Mouse (Mus musculus) lung, embryonic 15.5 days (tissue): ENCODE data around the gene Rab30. TPM values are rescaled to one million over a fixed set of nuclear protein-coding genes. Genes with fewer than 3 reads are reported as not detected.

ENCODE experiments used
- ATAC-seq: fragments of 200-750 bp; cut with Nextera tagmentation; 2 replicates; pipeline ENCODE4 v1.8.0; 2017; ENCODE audit warnings: moderate number of reproducible peaks, borderline replicate concordance; ENCODE audit not compliant: low FRiP score, low TSS enrichment; ENCODE audit errors: extremely low read depth
- H3K27ac ChIP-seq: fragments of 300-500 bp; sonication (generic); 2 replicates; pipeline ENCODE4 v1.5.1; 2015; ENCODE audit warnings: moderate library complexity, mild to moderate bottlenecking, inconsistent platforms
- H3K27me3 ChIP-seq: fragments of 300-500 bp; sonication (generic); 2 replicates; pipeline ENCODE4 v1.6.1; 2015; ENCODE audit warnings: inconsistent platforms
- H3K36me3 ChIP-seq: fragments of 300-500 bp; sonication (generic); 2 replicates; pipeline ENCODE4 v1.6.1; 2015; ENCODE audit warnings: inconsistent platforms
- H3K4me1 ChIP-seq: fragments of 300-500 bp; sonication (generic); 2 replicates; pipeline ENCODE4 v1.6.1; 2015; ENCODE audit warnings: inconsistent platforms
- H3K4me2 ChIP-seq: fragments of 300-500 bp; sonication (generic); 2 replicates; pipeline ENCODE4 v1.6.1; 2015; ENCODE audit warnings: inconsistent platforms, mild to moderate bottlenecking, moderate library complexity
- H3K4me3 ChIP-seq: fragments of 300-500 bp; sonication (generic); 2 replicates; pipeline ENCODE4 v1.5.1; 2015; ENCODE audit warnings: mild to moderate bottlenecking, inconsistent platforms
- H3K9ac ChIP-seq: fragments of 300-500 bp; sonication (generic); 2 replicates; pipeline ENCODE4 v1.6.1; 2015; ENCODE audit warnings: inconsistent platforms
- H3K9me3 ChIP-seq: fragments of 300-500 bp; sonication (generic); 2 replicates; pipeline ENCODE4 v1.6.1; 2016; ENCODE audit warnings: inconsistent platforms
- WGBS: fragments of 180-500 bp; shearing (Covaris S2); methylation state at CpG from one replicate; pipeline ENCODE4 v1.1.7; 2015; 5-methylcytosine and 5-hydroxymethylcytosine counted together
- polyA plus RNA-seq: library from polyadenylated mRNA; unstranded; fragments of >200 nt; fragmentation: Nextera tagmentation; extraction: Ambion mirVana; gene quantifications from 2 replicates; pipeline ENCODE4 v1.2.1, GENCODE M21; 2015

Gene Rab30
- polyA plus RNA-seq, 1 experiment from 2014 or later = 5.0 TPM

GRCm38 (mm10) chr7:92777108-92777973 lies 35.9 kb downstream of the Rab30 start:
- Histone ChIP-seq H3K36me3 (no peaks in the 10 kb centered on the region), H3K27ac (peak overlapping the region; percentile 49), H3K4me1 (0 out of 2 replicates have a peak, but pooled peaks cover 10% of the 10 kb centered on the region), H3K9me3 (no peaks in the 10 kb centered on the region), H3K4me3 (peak overlapping the region; percentile 6; the same call in 1 of the 2 replicates), H3K9ac (no peak overlapping the region), H3K4me2 (peak overlapping the region; percentile 43), H3K27me3 (no peaks in the 10 kb centered on the region)
- WGBS = 26% methylated on average over 17 of the region's 17 CpGs
- peak; percentile 69; the same call in 1 of the 2 replicates for ATAC-seq

- Histone ChIP-seq H3K4me2 (no peak overlapping the region), H3K27ac (no peak overlapping the region), H3K27me3 (no peaks in the 10 kb centered on the region), H3K36me3 (no peaks in the 10 kb centered on the region), H3K9me3 (no peaks in the 10 kb centered on the region), H3K4me3 (no peak overlapping the region), H3K9ac (no peak overlapping the region), H3K4me1 (0 out of 2 replicates have a peak, but pooled peaks cover 10% of the 10 kb centered on the region)
- ATAC-seq = no peak
- 66% methylated on average over 2 of the region's 2 CpGs for WGBS
Measured at GRCm38 (mm10) chr7:92779058-92779457, 37.7 kb downstream of the Rab30 start.

GRCm38 (mm10) chr7:92781361-92781760 lies 40.0 kb downstream of the Rab30 start:
- WGBS = 78% methylated on average over 1 of the region's 1 CpGs
- H3K4me2 ChIP-seq = no peak overlapping the region
- H3K27ac ChIP-seq = no peak overlapping the region
- ATAC-seq = no peak
- no peak overlapping the region for H3K4me3 ChIP-seq
- no peaks in the 10 kb centered on the region for H3K36me3 ChIP-seq
- H3K9ac ChIP-seq = no peak overlapping the region
- no peaks in the 10 kb centered on the region for H3K27me3 ChIP-seq
- H3K9me3 ChIP-seq = no peaks in the 10 kb centered on the region
- H3K4me1 ChIP-seq = 0 out of 2 replicates have a peak, but pooled peaks cover 10% of the 10 kb centered on the region

GRCm38 (mm10) chr7:92781948-92782347 lies 40.5 kb downstream of the Rab30 start:
- H3K9ac ChIP-seq = no peak overlapping the region
- no peak overlapping the region for H3K4me3 ChIP-seq
- 74% methylated on average over 3 of the region's 3 CpGs for WGBS
- H3K27me3 ChIP-seq = no peaks in the 10 kb centered on the region
- no peaks in the 10 kb centered on the region for H3K36me3 ChIP-seq
- no peak overlapping the region for H3K27ac ChIP-seq
- H3K4me1 ChIP-seq = 0 out of 2 replicates have a peak, but pooled peaks cover 6% of the 10 kb centered on the region
- no peak for ATAC-seq
- H3K4me2 ChIP-seq = no peak overlapping the region
- H3K9me3 ChIP-seq = no peaks in the 10 kb centered on the region

- H3K36me3 ChIP-seq = no peaks in the 10 kb centered on the region
- H3K27ac ChIP-seq = no peak overlapping the region
- no peak overlapping the region for H3K4me2 ChIP-seq
- 72% methylated on average over 9 of the region's 9 CpGs for WGBS
- H3K9ac ChIP-seq = no peak overlapping the region
- H3K4me3 ChIP-seq = no peak overlapping the region
- H3K4me1 ChIP-seq = 0 out of 2 replicates have a peak, but pooled peaks cover 2% of the 10 kb centered on the region
- H3K27me3 ChIP-seq = no peaks in the 10 kb centered on the region
- H3K9me3 ChIP-seq = no peaks in the 10 kb centered on the region
- ATAC-seq = no peak
Measured at GRCm38 (mm10) chr7:92782511-92782910, 41.1 kb downstream of the Rab30 start.

- Histone ChIP-seq H3K27ac (no peak overlapping the region), H3K27me3 (no peaks in the 10 kb centered on the region), H3K4me3 (no peak overlapping the region), H3K4me1 (no peaks in the 10 kb centered on the region), H3K36me3 (no peaks in the 10 kb centered on the region), H3K4me2 (no peak overlapping the region), H3K9me3 (no peaks in the 10 kb centered on the region), H3K9ac (no peak overlapping the region)
- no peak for ATAC-seq
- WGBS = 47% methylated on average over 12 of the region's 12 CpGs
Measured at GRCm38 (mm10) chr7:92783166-92783806, 41.9 kb downstream of the Rab30 start.

- Histone ChIP-seq H3K4me2 (no peak overlapping the region), H3K9ac (no peak overlapping the region), H3K4me1 (no peaks in the 10 kb centered on the region), H3K9me3 (no peaks in the 10 kb centered on the region), H3K27ac (no peak overlapping the region), H3K4me3 (no peak overlapping the region), H3K36me3 (no peaks in the 10 kb centered on the region), H3K27me3 (no peaks in the 10 kb centered on the region)
- ATAC-seq = no peak
- 74% methylated on average over 11 of the region's 11 CpGs for WGBS
Measured at GRCm38 (mm10) chr7:92783914-92784313, 42.5 kb downstream of the Rab30 start.

- no peaks in the 10 kb centered on the region for H3K4me1 ChIP-seq
Measured at GRCm38 (mm10) chr7:92795749-92796148, 54.3 kb downstream of the Rab30 start.

GRCm38 (mm10) chr7:92796813-92797212 lies 55.4 kb downstream of the Rab30 start:
- Histone ChIP-seq H3K4me1 (no peaks in the 10 kb centered on the region), H3K4me2 (no peak overlapping the region), H3K36me3 (no peaks in the 10 kb centered on the region), H3K4me3 (no peak overlapping the region), H3K9me3 (no peaks in the 10 kb centered on the region), H3K27ac (no peak overlapping the region), H3K9ac (no peak overlapping the region), H3K27me3 (no peaks in the 10 kb centered on the region)
- WGBS = 50% methylated on average over 8 of the region's 8 CpGs
- no peak for ATAC-seq

More at GRCm38 (mm10) chr7:92795749-92796148, 54.3 kb downstream of the Rab30 start:
- no peaks in the 10 kb centered on the region for H3K27me3 ChIP-seq
- WGBS = 75% methylated on average over 5 of the region's 5 CpGs
- no peaks in the 10 kb centered on the region for H3K36me3 ChIP-seq
- no peak overlapping the region for H3K9ac ChIP-seq
- no peak overlapping the region for H3K4me2 ChIP-seq
- H3K4me3 ChIP-seq = no peak overlapping the region
- H3K9me3 ChIP-seq = no peaks in the 10 kb centered on the region
- ATAC-seq = no peak
- H3K27ac ChIP-seq = no peak overlapping the region

GRCm38 (mm10) chr7:92799665-92800595 lies 58.5 kb downstream of the Rab30 start:
- Histone ChIP-seq H3K27ac (no peak overlapping the region), H3K9me3 (no peaks in the 10 kb centered on the region), H3K27me3 (no peaks in the 10 kb centered on the region), H3K36me3 (no peaks in the 10 kb centered on the region), H3K4me3 (no peak overlapping the region), H3K4me2 (no peak overlapping the region), H3K4me1 (no peaks in the 10 kb centered on the region), H3K9ac (no peak overlapping the region)
- WGBS = 73% methylated on average over 10 of the region's 10 CpGs
- ATAC-seq = no peak

GRCm38 (mm10) chr7:92802158-92802557 lies 60.8 kb downstream of the Rab30 start:
- Histone ChIP-seq H3K4me1 (no peaks in the 10 kb centered on the region), H3K36me3 (no peaks in the 10 kb centered on the region), H3K27me3 (no peaks in the 10 kb centered on the region), H3K4me2 (no peak overlapping the region), H3K9ac (no peak overlapping the region), H3K27ac (no peak overlapping the region), H3K9me3 (no peaks in the 10 kb centered on the region), H3K4me3 (no peak overlapping the region)
- ATAC-seq = no peak
- WGBS = 76% methylated on average over 4 of the region's 4 CpGs
